Mouse (Mus musculus) megakaryocyte, embryonic 14.5 days (primary cell): ENCODE measurements at regions not wholly inside any gene's neighbourhood (a gene's known extent, or its start where the extent isn't known, plus 50 kb on each side); places are given as distances from the start of the nearest gene placed in this dataset.

Experiments
- FLI1 ChIP-seq: IDR thresholded peaks from 2 replicates; pipeline ENCODE4 v1.6.1; 2012; ENCODE audit warnings: low read length, inconsistent platforms, mixed read lengths
- GATA1 ChIP-seq: IDR thresholded peaks from 3 replicates; pipeline ENCODE4 v1.6.1; 2012; ENCODE audit warnings: mixed read lengths, low read length, inconsistent platforms, borderline replicate concordance

- TF ChIP-seq GATA1 (no peak), FLI1 (no peak)
These were observed 138.3 kb upstream of the Zfp648 start for GRCm38 (mm10) chr1:154062666-154063065.
